Mouse (Mus musculus): ENCODE measurements around the gene Akt1. TPM values are rescaled to one million over a fixed set of nuclear protein-coding genes. Genes with fewer than 3 reads are reported as not detected.

The Akt1 gene
- polyA plus RNA-seq, 1 experiment from 2014 or later, result 41.9 TPM

- no peaks in the 10 kb centered on the region for H3K27me3 ChIP-seq (ENCODE audit: poor library complexity, severe bottlenecking)
- H3K4me1 ChIP-seq, result peaks cover 11% of the 10 kb centered on the region
- no peak overlapping the region for H3K27ac ChIP-seq
- peaks cover 2% of the 10 kb centered on the region; the same call in 1 of the 2 replicates for H3K36me3 ChIP-seq (replicated peaks)
- no peak for DNase-seq (ENCODE audit: extremely low spot score, low spot score)
- no peaks in the 10 kb centered on the region for H3K9me3 ChIP-seq
- 91% methylated on average over 6 of the region's 6 CpGs for WGBS
- H3K4me3 ChIP-seq, result no peak overlapping the region
Measured at GRCm38 (mm10) chr12:112606998-112607397, 67.7 kb downstream of the Akt1 start.

DNA sequence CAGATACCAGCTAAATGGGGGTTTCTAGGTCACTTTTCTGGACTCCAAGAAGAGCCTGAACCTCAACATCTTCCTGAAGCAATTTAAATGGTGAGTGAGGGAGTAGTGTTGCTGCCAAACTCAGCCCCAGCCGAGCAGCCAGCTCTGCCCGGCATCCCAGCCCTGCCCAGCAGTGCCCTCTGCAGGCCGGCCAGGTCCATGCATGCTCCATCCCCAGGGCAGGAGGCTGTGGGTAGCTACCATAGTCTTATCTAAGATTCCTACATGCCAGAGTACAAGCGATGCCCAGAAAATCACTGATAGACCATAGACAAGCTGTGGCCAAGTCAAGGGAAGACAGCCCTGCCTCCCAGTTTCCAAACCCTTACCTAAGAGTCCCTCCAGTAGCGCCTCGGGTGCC, 68.9 kb downstream of the Akt1 start:
- Histone ChIP-seq H3K27me3 (ENCODE audit: poor library complexity, severe bottlenecking) (no peaks in the 10 kb centered on the region), H3K9me3 (no peaks in the 10 kb centered on the region), H3K4me3 (no peak overlapping the region), H3K27ac (no peak overlapping the region), H3K4me1 (peaks cover 13% of the 10 kb centered on the region), H3K36me3 (replicated peaks) (peaks cover 2% of the 10 kb centered on the region; the same call in 1 of the 2 replicates)
- DNase-seq (ENCODE audit: extremely low spot score, low spot score), result peak; percentile 64
- WGBS, result 45% methylated on average over 6 of the region's 6 CpGs

- no peaks in the 10 kb centered on the region for H3K9me3 ChIP-seq
- 69% methylated on average over 20 of the region's 20 CpGs for WGBS
- H3K27ac ChIP-seq, result peak overlapping the region; percentile 59
Measured at GRCm38 (mm10) chr12:112604709-112605649, 69.7 kb downstream of the Akt1 start.

GRCm38 (mm10) chr12:112604022-112604421, 70.7 kb downstream of the Akt1 start:
- H3K27me3 ChIP-seq (ENCODE audit: poor library complexity, severe bottlenecking), result no peaks in the 10 kb centered on the region
- DNase-seq (ENCODE audit: extremely low spot score, low spot score), result no peak
- H3K9me3 ChIP-seq, result no peaks in the 10 kb centered on the region
- H3K4me3 ChIP-seq, result no peak overlapping the region
- H3K27ac ChIP-seq, result no peak overlapping the region
- 84% methylated on average over 5 of the region's 5 CpGs for WGBS
- H3K4me1 ChIP-seq, result peaks cover 23% of the 10 kb centered on the region
- no peaks in the 10 kb centered on the region; the same call in 1 of the 2 replicates for H3K36me3 ChIP-seq (replicated peaks)

More at GRCm38 (mm10) chr12:112604709-112605649, 69.7 kb downstream of the Akt1 start:
- Histone ChIP-seq H3K4me1 (peaks cover 17% of the 10 kb centered on the region), H3K27me3 (ENCODE audit: poor library complexity, severe bottlenecking) (no peaks in the 10 kb centered on the region), H3K36me3 (replicated peaks) (no peaks in the 10 kb centered on the region; the same call in 1 of the 2 replicates), H3K4me3 (no peak overlapping the region)
- DNase-seq (ENCODE audit: extremely low spot score, low spot score), result peak; percentile 62

Small RNAs within 50 kb of the gene (microRNA-seq; reads per million reads assigned to microRNA genes)
- 1.2 reads per million for gene Mir6939

Other genes with a start within 250 kb of the Akt1 start
- gene A530016L24Rik, start 185.4 kb downstream of the Akt1 start, polyA plus RNA-seq (2016; fragmentation: Nextera tagmentation; extraction: Ambion mirVana), result not detected in 2 replicates
- 0.55 and 0.89 TPM in 2 replicates for gene Tmem179, start 158.1 kb downstream of the Akt1 start, polyA plus RNA-seq (2016; fragmentation: Nextera tagmentation; extraction: Ambion mirVana)
- 1.1 and 1.3 TPM in 2 replicates for gene Inf2, start 86.1 kb downstream of the Akt1 start, polyA plus RNA-seq (2016; fragmentation: Nextera tagmentation; extraction: Ambion mirVana)
- 4.9 and 6.6 TPM in 2 replicates for gene Adssl1, start 54.8 kb downstream of the Akt1 start, polyA plus RNA-seq (2016; fragmentation: Nextera tagmentation; extraction: Ambion mirVana)
- 361 and 369 TPM in 2 replicates for gene Siva1, start 30.2 kb downstream of the Akt1 start, polyA plus RNA-seq (2016; fragmentation: Nextera tagmentation; extraction: Ambion mirVana)
- 4.1 and 4.3 TPM in 2 replicates for gene Zbtb42, start 3.9 kb upstream of the Akt1 start, polyA plus RNA-seq (2016; fragmentation: Nextera tagmentation; extraction: Ambion mirVana)
- gene Cep170b, start 45.6 kb upstream of the Akt1 start, polyA plus RNA-seq (2016; fragmentation: Nextera tagmentation; extraction: Ambion mirVana), result 5.9 and 7.9 TPM in 2 replicates
- gene Pld4, start 85.8 kb upstream of the Akt1 start, polyA plus RNA-seq (2016; fragmentation: Nextera tagmentation; extraction: Ambion mirVana), result 3.8 and 3.9 TPM in 2 replicates
- gene Ahnak2, start 127.8 kb upstream of the Akt1 start, polyA plus RNA-seq (2016; fragmentation: Nextera tagmentation; extraction: Ambion mirVana), result 0.05 and 0.11 TPM in 2 replicates
- 11.3 and 12.3 TPM in 2 replicates for gene Clba1, start 134.1 kb upstream of the Akt1 start, polyA plus RNA-seq (2016; fragmentation: Nextera tagmentation; extraction: Ambion mirVana)
- gene Cdca4, start 154.5 kb upstream of the Akt1 start, polyA plus RNA-seq (2016; fragmentation: Nextera tagmentation; extraction: Ambion mirVana), result 189 and 199 TPM in 2 replicates
- gene Gpr132, start 193.3 kb upstream of the Akt1 start, polyA plus RNA-seq (2016; fragmentation: Nextera tagmentation; extraction: Ambion mirVana), result 0.06 and 0.07 TPM in 2 replicates